Mouse (Mus musculus): ENCODE data around the gene Sardh.

DNA sequence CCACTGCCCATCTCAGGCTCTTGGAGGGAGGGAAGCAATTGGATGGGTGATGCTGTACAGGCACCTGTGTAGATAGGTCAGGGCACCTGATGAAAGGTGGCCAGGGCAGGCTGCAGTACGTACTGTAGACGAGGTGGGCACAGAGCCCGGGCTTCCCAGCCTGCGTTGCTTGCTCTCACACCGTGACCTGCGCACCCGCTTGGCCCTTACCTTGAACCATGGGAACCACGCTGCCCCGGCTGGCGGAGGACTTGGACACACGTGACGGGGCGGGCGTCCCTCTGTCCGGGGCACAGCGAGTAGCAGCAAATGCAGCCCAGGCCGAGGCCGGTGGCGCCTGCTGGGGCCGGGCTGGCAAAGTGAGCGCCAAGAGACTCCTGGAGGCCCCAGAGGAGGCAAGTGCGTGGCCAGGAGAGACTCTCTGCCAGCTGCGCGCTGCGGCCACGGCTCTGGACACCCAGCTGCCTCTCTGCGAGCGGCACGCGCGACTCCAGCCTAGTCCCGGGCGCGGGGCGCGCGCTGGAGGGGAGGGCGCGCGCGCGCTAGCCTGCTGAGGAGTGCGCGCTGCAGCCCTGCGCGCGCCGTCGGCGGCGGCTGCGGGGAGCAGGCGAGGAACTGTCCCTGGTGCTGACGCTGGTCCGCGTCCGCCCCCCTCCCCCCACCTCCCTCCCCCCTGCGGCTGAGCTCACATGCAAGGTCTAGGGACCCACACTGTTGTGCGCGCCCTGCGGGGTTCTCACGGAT lies 106.0 kb downstream of the Sardh start, which contains the start of gene Fam163b:
- TF ChIP-seq CTCF (IDR thresholded peaks at IDR 0.05; ENCODE audit: control insufficient read depth, insufficient read depth, low read length) (no peak), POLR2A (IDR thresholded peaks at IDR 0.05; ENCODE audit: borderline replicate concordance, control insufficient read depth, low read depth, low read length) (no peak)

Measured in bone marrow, adult 2 months (tissue).